Mouse (Mus musculus): Measurements from ENCODE around the gene Syt6.
A peak's percentile ranks its signal among the peaks of the same experiment; 100 is the strongest.

Gene Syt6

GRCm38 (mm10) chr3:103575156-103575892 is at the start of gene Syt6:
Gene Syt6 (plus strand): TSS chr3:103575231.
- no peak for DNase-seq (ENCODE audit: low read depth, low spot score)
- Histone ChIP-seq H3K27me3 (ENCODE audit: control insufficient read depth, insufficient read depth, low read length, poor library complexity, severe bottlenecking) (peaks cover 1% of the 10 kb centered on the region), H3K36me3 (ENCODE audit: control insufficient read depth, insufficient read depth, low read length, poor library complexity, severe bottlenecking) (no peaks in the 10 kb centered on the region)

DNA sequence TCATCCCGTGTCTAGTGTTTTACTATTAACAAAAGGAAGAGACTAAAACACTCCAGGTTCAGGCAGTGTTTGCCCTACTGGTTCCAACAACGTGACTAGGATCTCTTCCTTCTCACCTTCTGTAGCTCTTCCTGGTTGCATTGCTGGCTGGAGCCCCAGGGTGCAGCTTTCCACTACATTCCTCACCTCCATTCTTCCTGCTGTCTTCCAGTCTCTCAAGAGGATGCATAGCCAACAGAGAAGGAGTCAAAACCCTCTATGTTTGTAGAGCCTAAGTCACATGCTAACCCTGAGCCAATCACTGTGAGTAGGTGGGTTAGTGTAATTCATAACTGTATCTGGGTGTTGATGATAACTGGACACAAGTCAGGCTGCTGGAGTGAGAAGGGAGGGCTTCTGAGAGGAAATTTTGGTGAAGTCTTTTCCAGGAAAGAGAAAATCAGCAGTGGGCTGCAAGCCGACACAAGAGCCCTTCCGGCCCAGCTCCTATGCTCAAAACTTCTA is 48.8 kb upstream of the Syt6 start:
- Histone ChIP-seq H3K27me3 (ENCODE audit: control insufficient read depth, insufficient read depth, low read length, poor library complexity, severe bottlenecking) (no peaks in the 10 kb centered on the region), H3K36me3 (ENCODE audit: control insufficient read depth, insufficient read depth, low read length, poor library complexity, severe bottlenecking) (no peaks in the 10 kb centered on the region)
- no peak for DNase-seq (ENCODE audit: low read depth, low spot score)

DNA sequence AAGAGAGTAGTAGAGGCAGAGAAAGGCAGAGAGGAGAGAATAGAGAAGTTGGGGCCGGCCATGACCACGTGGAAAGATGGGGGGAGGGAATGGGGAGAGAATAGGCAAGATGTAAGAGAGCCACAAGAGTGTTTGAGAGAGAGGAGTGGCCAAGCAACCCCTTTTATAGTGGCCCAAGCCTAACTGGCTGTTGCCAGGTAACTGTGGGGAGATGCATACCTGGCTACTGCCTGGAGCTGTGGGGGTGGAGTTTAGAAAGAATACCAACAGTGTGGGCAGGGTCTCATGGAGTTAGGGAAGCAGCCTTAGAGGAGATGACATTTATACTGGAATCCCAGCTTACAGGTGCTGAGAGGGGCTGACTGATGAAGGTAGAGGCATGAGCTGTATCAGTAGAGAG is 48.2 kb upstream of the Syt6 start:
- no peaks in the 10 kb centered on the region for H3K36me3 ChIP-seq (ENCODE audit: control insufficient read depth, insufficient read depth, low read length, poor library complexity, severe bottlenecking)
- no peak for DNase-seq (ENCODE audit: low read depth, low spot score)
- no peaks in the 10 kb centered on the region for H3K27me3 ChIP-seq (ENCODE audit: control insufficient read depth, insufficient read depth, low read length, poor library complexity, severe bottlenecking)

DNA sequence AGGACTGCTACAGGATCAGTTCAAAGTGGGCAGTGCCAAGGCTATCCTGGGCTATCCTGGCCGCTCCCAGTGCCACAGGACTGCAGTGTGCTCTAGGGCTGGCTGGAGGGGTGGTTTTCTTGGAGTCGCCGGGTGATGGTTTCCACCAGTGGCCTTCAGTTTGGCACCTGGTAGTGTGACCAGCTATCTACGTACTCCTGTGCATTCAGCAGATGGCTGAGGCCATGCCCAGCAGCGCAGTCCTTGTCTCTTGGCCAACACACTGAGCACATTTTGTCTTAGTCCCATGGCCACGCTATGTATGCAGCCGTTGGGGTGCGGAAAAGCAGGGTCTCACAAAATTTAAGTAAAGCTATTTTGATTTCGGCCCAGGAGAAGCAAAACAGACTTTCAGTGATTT is 41.0 kb upstream of the Syt6 start:
- Histone ChIP-seq H3K36me3 (ENCODE audit: control insufficient read depth, insufficient read depth, low read length, poor library complexity, severe bottlenecking) (no peaks in the 10 kb centered on the region), H3K27me3 (ENCODE audit: control insufficient read depth, insufficient read depth, low read length, poor library complexity, severe bottlenecking) (no peaks in the 10 kb centered on the region)
- no peak for DNase-seq (ENCODE audit: low read depth, low spot score)

GRCm38 (mm10) chr3:103535207-103535606 is 39.8 kb upstream of the Syt6 start:
- Histone ChIP-seq H3K27me3 (ENCODE audit: control insufficient read depth, insufficient read depth, low read length, poor library complexity, severe bottlenecking) (no peaks in the 10 kb centered on the region), H3K36me3 (ENCODE audit: control insufficient read depth, insufficient read depth, low read length, poor library complexity, severe bottlenecking) (no peaks in the 10 kb centered on the region)
- DNase-seq (ENCODE audit: low read depth, low spot score) = no peak

DNA sequence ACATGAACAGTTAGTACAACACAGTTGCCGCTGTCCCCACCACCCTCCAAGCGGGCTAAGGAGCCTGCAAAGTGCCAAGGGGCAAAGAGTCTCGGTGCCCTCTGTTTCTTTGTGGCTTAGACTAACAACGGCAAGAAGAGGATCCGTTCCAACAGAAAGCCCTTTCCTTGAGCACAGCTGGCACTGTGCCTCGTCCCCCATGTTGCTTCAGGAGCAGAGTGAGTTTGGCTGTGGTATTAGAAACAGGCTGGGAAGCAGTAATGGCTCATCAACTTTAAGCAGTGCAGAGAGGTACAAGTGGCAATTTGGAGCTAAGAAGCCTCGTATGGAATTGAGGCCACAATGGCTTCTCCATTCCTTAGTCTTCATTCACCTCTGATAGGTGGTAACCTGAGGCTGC is 35.9 kb upstream of the Syt6 start:
- H3K27me3 ChIP-seq (ENCODE audit: control insufficient read depth, insufficient read depth, low read length, poor library complexity, severe bottlenecking) = no peaks in the 10 kb centered on the region
- no peak for DNase-seq (ENCODE audit: low read depth, low spot score)
- H3K36me3 ChIP-seq (ENCODE audit: control insufficient read depth, insufficient read depth, low read length, poor library complexity, severe bottlenecking) = no peaks in the 10 kb centered on the region

DNA sequence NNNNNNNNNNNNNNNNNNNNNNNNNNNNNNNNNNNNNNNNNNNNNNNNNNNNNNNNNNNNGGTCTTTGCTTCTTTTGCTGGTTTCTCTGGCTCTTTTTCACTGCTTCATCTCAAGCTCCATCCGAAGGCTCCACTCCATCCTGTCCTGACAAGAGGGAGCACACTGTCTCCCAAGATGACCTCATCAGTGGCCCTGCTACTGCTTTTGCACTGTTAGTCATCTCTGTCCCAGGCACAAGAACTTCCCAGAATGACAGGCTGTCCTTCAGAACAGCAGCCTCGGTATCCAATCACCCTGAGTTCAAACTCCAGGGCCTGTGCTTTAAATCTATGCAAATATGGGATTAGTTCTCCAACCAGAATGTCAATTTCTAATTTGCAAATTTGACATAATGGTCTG is 28.9 kb upstream of the Syt6 start:
- H3K27me3 ChIP-seq (ENCODE audit: control insufficient read depth, insufficient read depth, low read length, poor library complexity, severe bottlenecking) = no peaks in the 10 kb centered on the region
- DNase-seq (ENCODE audit: low read depth, low spot score) = no peak
- no peaks in the 10 kb centered on the region for H3K36me3 ChIP-seq (ENCODE audit: control insufficient read depth, insufficient read depth, low read length, poor library complexity, severe bottlenecking)

DNA sequence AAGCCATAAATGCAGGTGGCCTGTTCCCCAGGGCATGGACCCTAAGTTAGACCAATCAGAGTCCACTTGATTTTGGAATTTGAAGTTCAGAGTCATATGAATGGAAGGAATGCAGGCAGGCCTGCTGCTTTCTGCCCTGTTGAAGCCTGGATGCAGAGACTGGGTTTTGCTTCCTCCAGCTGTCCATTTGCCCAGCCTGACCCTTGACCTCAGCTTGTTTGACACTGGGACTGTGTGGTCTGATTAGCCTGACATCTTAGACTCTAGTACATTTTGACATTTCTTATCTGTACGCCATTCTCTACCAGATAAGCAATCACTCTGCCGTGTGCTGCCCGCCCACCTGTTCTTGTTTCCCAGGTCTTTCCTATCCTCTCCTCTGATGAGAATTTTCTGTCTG is 28.4 kb upstream of the Syt6 start:
- DNase-seq (ENCODE audit: low read depth, low spot score) = no peak
- H3K27me3 ChIP-seq (ENCODE audit: control insufficient read depth, insufficient read depth, low read length, poor library complexity, severe bottlenecking) = no peaks in the 10 kb centered on the region
- H3K36me3 ChIP-seq (ENCODE audit: control insufficient read depth, insufficient read depth, low read length, poor library complexity, severe bottlenecking) = no peaks in the 10 kb centered on the region

DNA sequence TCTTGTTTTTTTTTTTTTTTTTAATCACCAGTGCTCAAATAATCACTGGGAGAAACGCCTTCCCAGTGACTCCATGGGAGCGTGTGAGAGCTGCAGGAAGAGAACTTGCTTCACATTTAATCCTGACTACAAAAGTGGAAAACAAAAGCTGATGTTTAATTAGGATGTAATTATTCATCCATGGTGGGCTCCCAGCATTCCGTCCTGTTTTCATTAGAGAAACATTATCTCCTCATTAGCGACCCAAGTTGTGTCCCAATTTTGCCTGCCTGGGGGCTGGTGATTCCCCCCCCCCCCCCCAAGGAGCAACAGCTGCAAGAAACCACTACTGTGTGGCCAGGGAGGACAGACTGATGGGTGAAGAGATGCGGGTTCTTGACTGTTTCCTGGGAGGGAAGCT is 24.8 kb upstream of the Syt6 start:
- no peak for DNase-seq (ENCODE audit: low read depth, low spot score)
- no peaks in the 10 kb centered on the region for H3K36me3 ChIP-seq (ENCODE audit: control insufficient read depth, insufficient read depth, low read length, poor library complexity, severe bottlenecking)
- no peaks in the 10 kb centered on the region for H3K27me3 ChIP-seq (ENCODE audit: control insufficient read depth, insufficient read depth, low read length, poor library complexity, severe bottlenecking)

GRCm38 (mm10) chr3:103567226-103567625 is 7.8 kb upstream of the Syt6 start:
- no peak for DNase-seq (ENCODE audit: low read depth, low spot score)
- no peaks in the 10 kb centered on the region; the same call in 1 of the 2 replicates for H3K27me3 ChIP-seq (ENCODE audit: control insufficient read depth, insufficient read depth, low read length, poor library complexity, severe bottlenecking)
- H3K36me3 ChIP-seq (ENCODE audit: control insufficient read depth, insufficient read depth, low read length, poor library complexity, severe bottlenecking) = no peaks in the 10 kb centered on the region

DNA sequence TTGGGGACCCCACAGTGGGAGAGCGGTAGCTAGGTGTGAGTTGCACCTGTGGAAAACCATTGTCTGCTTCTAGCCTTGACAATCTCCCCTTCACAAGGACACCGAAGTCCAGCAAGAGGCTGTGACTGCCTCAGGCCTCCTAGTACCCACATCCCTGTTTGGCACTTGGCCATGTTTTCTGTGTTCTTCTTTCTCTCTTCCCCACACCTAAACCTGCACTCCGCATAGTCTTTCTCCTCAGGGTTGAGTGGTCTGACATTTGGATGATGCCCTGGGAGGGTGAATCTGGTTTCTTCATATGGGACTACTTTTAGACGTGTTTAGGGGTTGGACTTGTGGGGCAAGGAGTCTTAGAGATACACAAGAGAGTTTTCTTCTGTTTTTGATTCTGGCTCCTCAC is 2.5 kb upstream of the Syt6 start:
- H3K27me3 ChIP-seq (ENCODE audit: control insufficient read depth, insufficient read depth, low read length, poor library complexity, severe bottlenecking) = no peaks in the 10 kb centered on the region; the same call in none of the 2 replicates
- no peak for DNase-seq (ENCODE audit: low read depth, low spot score)
- no peaks in the 10 kb centered on the region for H3K36me3 ChIP-seq (ENCODE audit: control insufficient read depth, insufficient read depth, low read length, poor library complexity, severe bottlenecking)

DNA sequence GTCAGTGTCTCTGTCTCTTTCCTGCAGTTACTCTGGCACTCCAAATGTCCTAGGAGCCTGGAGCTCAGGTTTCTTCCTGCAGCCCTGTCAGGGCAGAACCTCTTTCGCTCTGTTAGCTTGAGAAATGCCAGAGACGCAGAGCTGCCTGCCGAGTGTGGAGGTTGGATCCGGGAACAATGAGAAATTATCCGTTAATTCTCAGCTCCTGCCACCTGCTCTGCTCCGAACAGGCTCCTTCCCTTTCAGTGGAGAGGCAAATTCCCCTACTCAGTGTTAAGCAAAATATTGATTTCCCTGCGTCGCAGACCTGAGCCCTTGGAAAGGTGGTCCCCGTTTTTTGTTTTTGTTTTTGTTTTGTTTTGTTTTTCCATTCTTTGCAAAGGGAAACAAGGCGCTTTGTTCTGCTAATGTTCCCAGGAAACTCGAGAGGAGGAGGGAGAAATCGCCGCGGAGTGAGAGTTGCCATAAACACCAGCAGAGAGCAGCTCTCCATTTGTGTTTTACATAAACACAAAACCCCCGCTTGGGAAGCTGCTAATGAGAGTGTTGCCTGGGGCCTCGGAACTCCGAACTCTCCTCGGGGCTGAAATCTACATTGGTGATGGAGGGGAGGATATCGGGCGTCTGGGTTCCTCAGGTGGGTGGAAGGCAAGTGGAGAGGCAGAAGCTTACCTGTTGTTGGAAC is 1.8 kb upstream of the Syt6 start:
- Histone ChIP-seq H3K27me3 (ENCODE audit: control insufficient read depth, insufficient read depth, low read length, poor library complexity, severe bottlenecking) (peaks cover 1% of the 10 kb centered on the region), H3K36me3 (ENCODE audit: control insufficient read depth, insufficient read depth, low read length, poor library complexity, severe bottlenecking) (no peaks in the 10 kb centered on the region)
- DNase-seq (ENCODE audit: low read depth, low spot score) = no peak

- H3K27me3 ChIP-seq (ENCODE audit: control insufficient read depth, insufficient read depth, low read length, poor library complexity, severe bottlenecking) = peaks cover 1% of the 10 kb centered on the region
- no peaks in the 10 kb centered on the region for H3K36me3 ChIP-seq (ENCODE audit: control insufficient read depth, insufficient read depth, low read length, poor library complexity, severe bottlenecking)
- peak; percentile 36 for DNase-seq (ENCODE audit: low read depth, low spot score)
Measured at GRCm38 (mm10) chr3:103573791-103574166, 1.3 kb upstream of the Syt6 start.

GRCm38 (mm10) chr3:103574566-103575155 is 370 bp upstream of the Syt6 start:
- no peak for DNase-seq (ENCODE audit: low read depth, low spot score)
- Histone ChIP-seq H3K36me3 (ENCODE audit: control insufficient read depth, insufficient read depth, low read length, poor library complexity, severe bottlenecking) (no peaks in the 10 kb centered on the region), H3K27me3 (ENCODE audit: control insufficient read depth, insufficient read depth, low read length, poor library complexity, severe bottlenecking) (peaks cover 1% of the 10 kb centered on the region)

DNA sequence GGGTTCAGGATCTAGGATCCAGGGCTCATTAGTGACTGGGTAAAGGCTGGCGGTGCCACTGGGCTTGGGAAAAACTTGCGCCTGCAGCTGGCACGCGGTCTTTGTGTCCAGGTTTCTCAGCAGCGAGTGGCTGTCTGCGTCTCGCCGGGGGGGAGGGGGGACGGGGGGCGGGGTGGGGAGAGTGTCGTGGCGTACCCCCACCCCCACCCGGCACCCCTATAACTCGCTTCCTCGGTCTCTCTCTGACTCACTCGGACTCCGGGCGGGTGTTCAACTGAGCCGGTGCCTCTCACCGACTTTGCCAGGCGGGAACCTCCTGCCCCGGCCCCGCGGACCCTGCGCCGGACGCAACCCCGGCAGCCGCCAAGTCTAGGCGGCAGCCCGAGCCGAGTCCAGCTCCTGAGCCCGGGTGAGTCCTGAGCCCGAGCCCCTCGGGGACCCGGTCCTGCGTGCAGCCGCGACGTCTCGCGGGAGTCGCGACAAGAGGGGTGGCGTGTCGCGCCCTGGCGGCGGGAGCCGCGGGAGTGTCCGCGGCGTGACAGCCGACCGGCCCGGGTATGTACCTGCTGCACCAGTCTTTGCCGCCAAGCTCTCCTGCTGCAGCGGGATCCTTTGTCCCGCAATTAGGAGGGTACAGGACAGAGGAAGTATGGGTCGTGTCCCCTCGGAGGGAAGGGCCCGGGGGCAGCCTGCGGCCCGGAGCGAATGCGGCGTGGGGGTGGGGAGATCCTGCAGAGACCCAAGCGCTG is 1.0 kb downstream of the Syt6 start:
- Histone ChIP-seq H3K36me3 (ENCODE audit: control insufficient read depth, insufficient read depth, low read length, poor library complexity, severe bottlenecking) (no peaks in the 10 kb centered on the region), H3K27me3 (ENCODE audit: control insufficient read depth, insufficient read depth, low read length, poor library complexity, severe bottlenecking) (peaks cover 1% of the 10 kb centered on the region)
- peak; percentile 6 for DNase-seq (ENCODE audit: low read depth, low spot score)

All from splenic B cell, adult 2 months (primary cell).